Mouse (Mus musculus) embryonic facial prominence, embryonic 12.5 days (tissue): ENCODE measurements around the gene Acsbg2. TPM values are rescaled to one million over a fixed set of nuclear protein-coding genes. Genes with fewer than 3 reads are reported as not detected.

Source experiments
- ATAC-seq: fragments of 200-750 bp; cut with Nextera tagmentation; 2 replicates; pipeline ENCODE4 v1.8.0; 2017; ENCODE audit not compliant: insufficient number of reproducible peaks, insufficient read depth, low FRiP score, low TSS enrichment
- H3K27ac ChIP-seq: fragments of 300-500 bp; sonication (generic); 2 replicates; pipeline ENCODE4 v1.5.1; 2016; ENCODE audit warnings: mild to moderate bottlenecking
- H3K27me3 ChIP-seq: fragments of 300-500 bp; sonication (generic); 2 replicates; pipeline ENCODE4 v1.6.1; 2016; ENCODE audit warnings: mild to moderate bottlenecking, moderate library complexity
- H3K36me3 ChIP-seq: fragments of 300-500 bp; sonication (generic); 2 replicates; pipeline ENCODE4 v1.6.1; 2016; ENCODE audit warnings: mild to moderate bottlenecking
- H3K4me1 ChIP-seq: fragments of 300-500 bp; sonication (generic); 2 replicates; pipeline ENCODE4 v1.6.1; 2016
- H3K4me2 ChIP-seq: fragments of 300-500 bp; sonication (generic); replicated peaks from 2 replicates; pipeline ENCODE4 v1.6.1; 2016; ENCODE audit warnings: mild to moderate bottlenecking, moderate library complexity
- H3K4me3 ChIP-seq: fragments of 300-500 bp; sonication (generic); 2 replicates; pipeline ENCODE4 v1.5.1; 2016; ENCODE audit warnings: mild to moderate bottlenecking
- H3K9ac ChIP-seq: fragments of 300-500 bp; sonication (generic); 2 replicates; pipeline ENCODE4 v1.6.1; 2016; ENCODE audit warnings: mild to moderate bottlenecking, moderate library complexity
- H3K9me3 ChIP-seq: fragments of 300-500 bp; sonication (generic); 2 replicates; pipeline ENCODE4 v1.6.1; 2016; ENCODE audit warnings: mild to moderate bottlenecking, moderate library complexity
- WGBS: fragments of 180-500 bp; shearing (Covaris S2); methylation state at CpG from one replicate; pipeline ENCODE4 v1.1.7; 2016; 5-methylcytosine and 5-hydroxymethylcytosine counted together
- polyA plus RNA-seq: library from polyadenylated mRNA; unstranded; fragments of >200 nt; fragmentation: Nextera tagmentation; extraction: Ambion mirVana; gene quantifications from 2 replicates; pipeline ENCODE4 v1.2.1, GENCODE M21; 2016

Gene Acsbg2
- polyA plus RNA-seq, 1 experiment from 2014 or later: not detected

GRCm38 (mm10) chr17:56895368-56895918 lies 21.2 kb upstream of the Acsbg2 start:
- ATAC-seq: no peak
- H3K36me3 ChIP-seq: peaks cover 89% of the 10 kb centered on the region
- no peak overlapping the region for H3K4me3 ChIP-seq
- H3K27me3 ChIP-seq: no peaks in the 10 kb centered on the region
- H3K9ac ChIP-seq: no peak overlapping the region
- 91% methylated on average over 9 of the region's 9 CpGs for WGBS
- no peak overlapping the region for H3K4me2 ChIP-seq
- no peak overlapping the region for H3K27ac ChIP-seq
- H3K4me1 ChIP-seq: no peaks in the 10 kb centered on the region
- H3K9me3 ChIP-seq: 0 out of 2 replicates have a peak, but pooled peaks cover 3% of the 10 kb centered on the region

- WGBS: 95% methylated on average over 2 of the region's 2 CpGs
- no peak for ATAC-seq
- Histone ChIP-seq H3K27me3 (no peaks in the 10 kb centered on the region), H3K9ac (no peak overlapping the region), H3K4me3 (no peak overlapping the region), H3K27ac (no peak overlapping the region), H3K9me3 (0 out of 2 replicates have a peak, but pooled peaks cover 3% of the 10 kb centered on the region), H3K36me3 (peaks cover 58% of the 10 kb centered on the region), H3K4me1 (no peaks in the 10 kb centered on the region), H3K4me2 (no peak overlapping the region)
These were observed 15.8 kb upstream of the Acsbg2 start for GRCm38 (mm10) chr17:56890018-56890417.

GRCm38 (mm10) chr17:56888050-56888449 lies 13.8 kb upstream of the Acsbg2 start:
- no peaks in the 10 kb centered on the region for H3K4me1 ChIP-seq
- peaks cover 38% of the 10 kb centered on the region for H3K36me3 ChIP-seq
- no peak for ATAC-seq
- H3K9ac ChIP-seq: no peak overlapping the region
- H3K4me2 ChIP-seq: no peak overlapping the region
- H3K4me3 ChIP-seq: no peak overlapping the region
- no peaks in the 10 kb centered on the region for H3K27me3 ChIP-seq
- H3K9me3 ChIP-seq: 0 out of 2 replicates have a peak, but pooled peaks cover 3% of the 10 kb centered on the region
- 97% methylated on average over 2 of the region's 3 CpGs for WGBS
- no peak overlapping the region for H3K27ac ChIP-seq

- Histone ChIP-seq H3K4me3 (no peak overlapping the region), H3K27me3 (no peaks in the 10 kb centered on the region), H3K9me3 (no peaks in the 10 kb centered on the region), H3K9ac (no peak overlapping the region), H3K4me1 (no peaks in the 10 kb centered on the region), H3K36me3 (0 out of 2 replicates have a peak, but pooled peaks cover 15% of the 10 kb centered on the region), H3K4me2 (no peak overlapping the region), H3K27ac (no peak overlapping the region)
- 93% methylated on average over 17 of the region's 17 CpGs for WGBS
- no peak for ATAC-seq
These were observed 10.6 kb upstream of the Acsbg2 start for GRCm38 (mm10) chr17:56884809-56885208.

- H3K9me3 ChIP-seq: no peaks in the 10 kb centered on the region
- no peak for ATAC-seq
- no peak overlapping the region for H3K4me3 ChIP-seq
- no peaks in the 10 kb centered on the region for H3K4me1 ChIP-seq
- H3K27ac ChIP-seq: no peak overlapping the region
- no peaks in the 10 kb centered on the region for H3K27me3 ChIP-seq
- no peak overlapping the region for H3K9ac ChIP-seq
- H3K36me3 ChIP-seq: 0 out of 2 replicates have a peak, but pooled peaks cover 10% of the 10 kb centered on the region
- no peak overlapping the region for H3K4me2 ChIP-seq
- WGBS: 76% methylated on average over 5 of the region's 5 CpGs
These were observed 10.1 kb upstream of the Acsbg2 start for GRCm38 (mm10) chr17:56884331-56884730.

GRCm38 (mm10) chr17:56883612-56884011 lies 9.4 kb upstream of the Acsbg2 start:
- no peak for ATAC-seq
- Histone ChIP-seq H3K4me1 (no peaks in the 10 kb centered on the region), H3K27ac (no peak overlapping the region), H3K9me3 (no peaks in the 10 kb centered on the region), H3K4me3 (no peak overlapping the region), H3K4me2 (0 out of 2 replicates have a peak overlapping the region, but pooled peaks have one; percentile 9), H3K27me3 (no peaks in the 10 kb centered on the region), H3K9ac (no peak overlapping the region), H3K36me3 (0 out of 2 replicates have a peak, but pooled peaks cover 3% of the 10 kb centered on the region)
- 47% methylated on average over 17 of the region's 17 CpGs for WGBS

- Histone ChIP-seq H3K27me3 (no peaks in the 10 kb centered on the region), H3K27ac (no peak overlapping the region), H3K36me3 (no peaks in the 10 kb centered on the region), H3K9me3 (no peaks in the 10 kb centered on the region), H3K4me1 (no peaks in the 10 kb centered on the region), H3K4me3 (no peak overlapping the region), H3K9ac (no peak overlapping the region), H3K4me2 (no peak overlapping the region)
- 92% methylated on average over 19 of the region's 19 CpGs for WGBS
- no peak for ATAC-seq
These were observed 3.2 kb upstream of the Acsbg2 start for GRCm38 (mm10) chr17:56877426-56877825.

- Histone ChIP-seq H3K9ac (no peak overlapping the region), H3K27ac (no peak overlapping the region), H3K4me3 (no peak overlapping the region), H3K27me3 (no peaks in the 10 kb centered on the region), H3K9me3 (no peaks in the 10 kb centered on the region), H3K4me2 (no peak overlapping the region), H3K36me3 (no peaks in the 10 kb centered on the region), H3K4me1 (no peaks in the 10 kb centered on the region)
- no peak for ATAC-seq
- WGBS: 45% methylated on average over 8 of the region's 8 CpGs
These were observed 2.7 kb upstream of the Acsbg2 start for GRCm38 (mm10) chr17:56876981-56877380.

GRCm38 (mm10) chr17:56876465-56876864 lies 2.2 kb upstream of the Acsbg2 start:
- Histone ChIP-seq H3K4me1 (no peaks in the 10 kb centered on the region), H3K4me2 (no peak overlapping the region), H3K27ac (no peak overlapping the region), H3K4me3 (no peak overlapping the region), H3K27me3 (no peaks in the 10 kb centered on the region), H3K9ac (no peak overlapping the region), H3K9me3 (no peaks in the 10 kb centered on the region), H3K36me3 (no peaks in the 10 kb centered on the region)
- ATAC-seq: no peak
- 89% methylated on average over 3 of the region's 3 CpGs for WGBS

- no peaks in the 10 kb centered on the region for H3K36me3 ChIP-seq
- no peak for ATAC-seq
- H3K9me3 ChIP-seq: no peaks in the 10 kb centered on the region
- no peaks in the 10 kb centered on the region for H3K4me1 ChIP-seq
- H3K27ac ChIP-seq: no peak within 1 kb of the TSS
- H3K27me3 ChIP-seq: no peaks in the 10 kb centered on the region
- WGBS: 80% methylated on average over 12 of the region's 12 CpGs
- no peak within 1 kb of the TSS for H3K9ac ChIP-seq
- no peak within 1 kb of the TSS for H3K4me2 ChIP-seq
- no peak within 1 kb of the TSS for H3K4me3 ChIP-seq
These were observed 847 bp upstream of the Acsbg2 start, which contains the start of gene 1700061G19Rik for GRCm38 (mm10) chr17:56874936-56875651. Gene 1700061G19Rik, plus strand, starts transcription at chr17:56875477.

- no peak overlapping the region for H3K4me3 ChIP-seq
- 73% methylated on average over 7 of the region's 7 CpGs for WGBS
These were observed 1.7 kb downstream of the Acsbg2 start for GRCm38 (mm10) chr17:56872512-56872911.

GRCm38 (mm10) chr17:56871767-56872166 lies 2.5 kb downstream of the Acsbg2 start:
- ATAC-seq: no peak
- Histone ChIP-seq H3K4me3 (no peak overlapping the region), H3K4me2 (no peak overlapping the region), H3K4me1 (no peaks in the 10 kb centered on the region), H3K36me3 (no peaks in the 10 kb centered on the region), H3K27me3 (no peaks in the 10 kb centered on the region), H3K9me3 (0 out of 2 replicates have a peak, but pooled peaks cover 6% of the 10 kb centered on the region), H3K27ac (no peak overlapping the region), H3K9ac (no peak overlapping the region)
- 64% methylated on average over 8 of the region's 8 CpGs for WGBS

More at GRCm38 (mm10) chr17:56872512-56872911, 1.7 kb downstream of the Acsbg2 start:
- Histone ChIP-seq H3K4me2 (no peak overlapping the region), H3K4me1 (no peaks in the 10 kb centered on the region), H3K9me3 (no peaks in the 10 kb centered on the region), H3K36me3 (no peaks in the 10 kb centered on the region), H3K27ac (no peak overlapping the region), H3K9ac (no peak overlapping the region), H3K27me3 (no peaks in the 10 kb centered on the region)
- no peak for ATAC-seq
